Mouse (Mus musculus) neural tube, embryonic 13.5 days (tissue): ENCODE results near the gene Trim75. TPM values are rescaled to one million over a fixed set of nuclear protein-coding genes. Genes with fewer than 3 reads are reported as not detected.
"Not testable (repeated sequence)": the region's sequence is repeated elsewhere in the genome, so short reads cannot be mapped to it uniquely, and the experiment has no call there.

Experiments used
- ATAC-seq: fragments of 200-750 bp; cut with Nextera tagmentation; 2 replicates; pipeline ENCODE4 v1.8.0; 2017; ENCODE audit warnings: low read depth, mild to moderate bottlenecking, moderate TSS enrichment, moderate library complexity
- H3K27ac ChIP-seq: fragments of 300-500 bp; sonication (generic); replicated peaks from 2 replicates; pipeline ENCODE4 v1.5.1; 2015; ENCODE audit warnings: moderate library complexity, mild to moderate bottlenecking, inconsistent platforms
- H3K27me3 ChIP-seq: fragments of 300-500 bp; sonication (generic); 2 replicates; pipeline ENCODE4 v1.6.1; 2015; ENCODE audit warnings: mild to moderate bottlenecking, inconsistent platforms
- H3K36me3 ChIP-seq: fragments of 300-500 bp; sonication (generic); 2 replicates; pipeline ENCODE4 v1.6.1; 2015; ENCODE audit warnings: mild to moderate bottlenecking, inconsistent platforms
- H3K4me1 ChIP-seq: fragments of 300-500 bp; sonication (generic); replicated peaks from 2 replicates; pipeline ENCODE4 v1.6.1; 2015; ENCODE audit warnings: inconsistent platforms
- H3K4me2 ChIP-seq: fragments of 300-500 bp; sonication (generic); 2 replicates; pipeline ENCODE4 v1.6.1; 2015; ENCODE audit warnings: inconsistent platforms, mild to moderate bottlenecking, moderate library complexity
- H3K4me3 ChIP-seq: fragments of 300-500 bp; sonication (generic); 2 replicates; pipeline ENCODE4 v1.5.1; 2015; ENCODE audit warnings: mild to moderate bottlenecking, inconsistent platforms
- H3K9ac ChIP-seq: fragments of 300-500 bp; sonication (generic); 2 replicates; pipeline ENCODE4 v1.6.1; 2015; ENCODE audit warnings: moderate library complexity, mild to moderate bottlenecking, inconsistent platforms
- H3K9me3 ChIP-seq: fragments of 300-500 bp; sonication (generic); 2 replicates; pipeline ENCODE4 v1.6.1; 2016; ENCODE audit warnings: inconsistent platforms
- WGBS: fragments of 180-500 bp; shearing (Covaris S2); methylation state at CpG from one replicate; pipeline ENCODE4 v1.1.7; 2015; 5-methylcytosine and 5-hydroxymethylcytosine counted together
- polyA plus RNA-seq: library from polyadenylated mRNA; unstranded; fragments of >200 nt; fragmentation: Nextera tagmentation; extraction: Ambion mirVana; gene quantifications from 2 replicates; pipeline ENCODE4 v1.2.1, GENCODE M21; 2015

The Trim75 gene
- 0.11 TPM in 1 of 2 replicates, not detected in the other for polyA plus RNA-seq

DNA sequence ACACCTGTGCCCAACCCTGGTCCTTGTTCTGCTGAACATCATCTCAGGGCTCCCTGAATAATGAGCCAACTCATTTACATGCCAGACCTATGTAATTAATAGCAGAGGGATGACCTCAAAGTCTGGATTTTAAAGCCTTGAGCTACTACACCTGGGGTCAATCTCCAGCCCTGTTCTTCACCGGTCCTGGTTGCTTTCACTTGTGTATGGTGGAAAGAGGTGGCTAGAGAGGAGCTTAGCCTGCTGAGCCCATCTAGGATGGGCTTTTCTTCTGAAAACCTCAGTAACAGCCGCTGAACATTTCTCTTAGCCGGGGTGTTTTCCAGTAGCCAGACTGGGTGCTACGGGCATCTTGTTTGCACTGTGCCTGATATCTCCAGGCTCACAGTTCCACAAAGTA lies at the start of gene Trim75:
TSS of gene Trim75 (minus strand) at position 101 of the 400 bp plus-strand sequence.
- H3K27me3 ChIP-seq: no peaks in the 10 kb centered on the region

DNA sequence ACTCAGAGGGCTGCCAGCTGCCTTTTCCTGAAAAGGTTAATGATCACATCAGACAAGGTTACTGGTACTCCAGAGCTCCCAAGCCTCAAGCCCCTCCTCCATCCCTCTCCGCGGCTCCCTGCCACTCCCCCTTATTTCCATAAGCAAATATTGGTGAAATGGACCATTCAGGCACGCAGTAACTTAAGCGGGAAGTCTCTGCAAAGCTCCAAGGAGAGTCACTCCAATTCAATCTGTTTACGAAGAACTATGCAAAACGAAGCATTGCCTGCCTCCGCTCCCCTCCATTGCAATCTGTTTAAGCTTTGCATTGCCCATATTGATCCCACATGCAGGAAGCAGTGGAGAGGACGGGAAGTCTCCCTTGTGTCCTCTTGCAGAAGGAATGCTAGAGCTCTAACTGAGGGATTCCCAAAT lies 49.5 kb upstream of the Trim75 start, which contains the start of gene Apela:
TSS of gene Apela (minus strand) at position 220 of the 417 bp plus-strand sequence.
- Histone ChIP-seq H3K36me3 (no peaks in the 10 kb centered on the region), H3K9ac (peak within 1 kb of the TSS; percentile 49; the same call in 1 of the 2 replicates), H3K4me1 (peaks cover 37% of the 10 kb centered on the region), H3K27ac (no peak within 1 kb of the TSS), H3K27me3 (no peaks in the 10 kb centered on the region), H3K4me2 (peak within 1 kb of the TSS; percentile 59), H3K4me3 (peak within 1 kb of the TSS; percentile 34), H3K9me3 (no peaks in the 10 kb centered on the region)
- ATAC-seq: peak; percentile 70
- WGBS: under 1% methylated on average over 8 of the region's 8 CpGs

More for the DNA sequence above, at the start of gene Trim75:
- H3K4me1 ChIP-seq: no peaks in the 10 kb centered on the region
- H3K4me3 ChIP-seq: no peak within 1 kb of the TSS
- no peaks in the 10 kb centered on the region for H3K9me3 ChIP-seq
- no peaks in the 10 kb centered on the region for H3K36me3 ChIP-seq
- ATAC-seq: no peak
- no peak within 1 kb of the TSS for H3K4me2 ChIP-seq
- H3K9ac ChIP-seq: no peak within 1 kb of the TSS
- 94% methylated on average over 4 of the region's 4 CpGs for WGBS
- H3K27ac ChIP-seq: no peak within 1 kb of the TSS

DNA sequence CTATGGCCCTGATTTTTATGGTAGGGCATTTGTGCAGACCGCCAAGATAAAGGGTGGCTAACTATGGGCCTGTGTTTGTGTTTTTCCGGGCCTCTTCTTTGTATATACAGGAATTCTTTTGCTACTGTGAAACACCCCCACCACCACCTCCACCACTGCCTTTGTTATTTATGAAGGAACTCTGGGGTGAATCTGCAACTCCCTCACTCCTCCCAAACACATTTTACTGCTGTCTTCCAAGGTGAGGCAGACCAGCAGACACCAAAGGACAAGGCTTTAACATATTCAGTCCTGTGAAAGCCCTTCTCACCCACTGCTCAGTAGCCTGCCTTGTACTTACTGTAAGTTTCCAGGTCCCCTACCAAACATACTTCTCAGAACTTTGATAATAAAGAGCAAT lies 46.5 kb upstream of the Trim75 start:
- Histone ChIP-seq H3K27me3 (no peaks in the 10 kb centered on the region), H3K4me1 (peaks cover 37% of the 10 kb centered on the region), H3K4me3 (no peak overlapping the region), H3K9ac (no peak overlapping the region), H3K36me3 (no peaks in the 10 kb centered on the region), H3K4me2 (no peak overlapping the region), H3K9me3 (no peaks in the 10 kb centered on the region), H3K27ac (no peak overlapping the region)
- 9% methylated on average over 2 of the region's 2 CpGs for WGBS
- no peak for ATAC-seq

- Histone ChIP-seq H3K9ac (no peak overlapping the region), H3K9me3 (no peaks in the 10 kb centered on the region), H3K27ac (no peak overlapping the region), H3K27me3 (no peaks in the 10 kb centered on the region), H3K4me2 (no peak overlapping the region), H3K4me1 (peaks cover 37% of the 10 kb centered on the region), H3K4me3 (no peak overlapping the region), H3K36me3 (no peaks in the 10 kb centered on the region)
- WGBS: 82% methylated on average over 13 of the region's 13 CpGs
- ATAC-seq: no peak
Measured at GRCm38 (mm10) chr8:65033056-65033455, 45.4 kb upstream of the Trim75 start.

- H3K9me3 ChIP-seq: no peaks in the 10 kb centered on the region
- ATAC-seq: no peak
- WGBS: 87% methylated on average over 1 of the region's 1 CpGs
- no peaks in the 10 kb centered on the region for H3K36me3 ChIP-seq
- no peak overlapping the region for H3K4me2 ChIP-seq
- H3K9ac ChIP-seq: no peak overlapping the region
- H3K27me3 ChIP-seq: no peaks in the 10 kb centered on the region
- H3K4me1 ChIP-seq: peaks cover 32% of the 10 kb centered on the region
- H3K27ac ChIP-seq: no peak overlapping the region
- H3K4me3 ChIP-seq: no peak overlapping the region
Measured at GRCm38 (mm10) chr8:65032107-65032506, 44.5 kb upstream of the Trim75 start.

- Histone ChIP-seq H3K36me3 (no peaks in the 10 kb centered on the region), H3K27ac (no peak overlapping the region), H3K27me3 (no peaks in the 10 kb centered on the region), H3K9ac (no peak overlapping the region), H3K4me2 (no peak overlapping the region), H3K9me3 (no peaks in the 10 kb centered on the region), H3K4me1 (peaks cover 22% of the 10 kb centered on the region), H3K4me3 (no peak overlapping the region)
- WGBS: 79% methylated on average over 4 of the region's 4 CpGs
- ATAC-seq: no peak
Measured at GRCm38 (mm10) chr8:65030735-65031485, 43.3 kb upstream of the Trim75 start.

DNA sequence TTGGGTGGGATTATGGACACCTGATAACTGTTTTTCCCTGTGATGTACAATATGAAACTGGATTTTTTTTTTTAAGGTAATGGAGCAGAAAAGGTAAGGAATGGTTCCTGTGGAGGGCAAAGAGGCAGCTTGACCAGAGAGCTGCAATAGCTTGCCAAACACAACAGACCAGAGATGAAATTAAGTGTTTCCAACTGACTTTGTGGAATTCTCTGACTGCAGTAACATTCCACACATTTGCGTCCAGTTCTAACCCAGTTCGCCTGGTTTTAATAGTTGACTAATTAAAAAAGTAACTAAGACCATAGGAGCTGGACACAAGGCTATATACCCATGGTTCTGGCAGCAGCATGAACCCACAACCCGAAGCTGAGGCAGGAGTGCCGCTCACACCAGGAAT lies 42.1 kb upstream of the Trim75 start:
- H3K9ac ChIP-seq: no peak overlapping the region
- H3K27me3 ChIP-seq: no peaks in the 10 kb centered on the region
- H3K4me1 ChIP-seq: peaks cover 13% of the 10 kb centered on the region; the same call in 1 of the 2 replicates
- no peaks in the 10 kb centered on the region for H3K9me3 ChIP-seq
- no peak overlapping the region for H3K4me3 ChIP-seq
- H3K4me2 ChIP-seq: no peak overlapping the region
- 87% methylated on average over 4 of the region's 4 CpGs for WGBS
- H3K36me3 ChIP-seq: no peaks in the 10 kb centered on the region
- no peak for ATAC-seq
- no peak overlapping the region for H3K27ac ChIP-seq

DNA sequence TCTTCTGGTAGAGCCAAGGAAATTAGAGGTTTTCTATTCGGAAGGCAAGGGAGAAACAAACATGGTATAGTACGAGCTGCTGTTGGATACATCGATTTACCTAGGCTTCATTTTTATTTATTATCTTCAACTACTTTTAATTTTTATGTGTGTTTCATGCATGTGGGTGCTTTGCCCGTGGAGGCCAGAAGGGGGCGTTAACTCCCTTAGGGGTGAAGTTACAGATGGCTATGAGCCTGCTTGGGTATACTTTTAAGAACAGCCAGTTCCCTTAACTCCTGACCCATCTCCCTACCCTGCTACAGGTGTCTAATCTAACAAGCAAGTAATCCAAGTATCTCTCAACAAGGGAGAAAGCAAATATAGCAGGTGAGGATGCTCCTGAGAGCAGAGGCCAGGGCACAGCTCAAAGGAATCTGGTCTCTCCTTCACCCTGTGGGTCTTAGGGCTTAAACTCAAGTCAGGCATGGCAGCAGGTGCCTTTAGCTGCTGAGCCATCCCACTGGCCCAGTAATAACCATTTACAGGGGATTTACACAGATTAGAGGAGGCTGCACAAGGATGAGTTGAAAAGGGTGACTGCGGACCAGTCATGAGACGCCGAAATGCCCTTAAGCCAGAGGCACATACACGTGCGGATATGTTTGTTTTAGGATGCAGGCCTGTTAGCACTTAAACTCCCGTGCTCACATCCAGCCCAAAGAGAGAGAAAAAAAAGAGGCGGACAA lies 41.5 kb upstream of the Trim75 start:
- Histone ChIP-seq H3K4me2 (no peak overlapping the region), H3K9ac (no peak overlapping the region), H3K36me3 (no peaks in the 10 kb centered on the region), H3K4me1 (0 out of 2 replicates have a peak, but pooled peaks cover 7% of the 10 kb centered on the region), H3K27ac (no peak overlapping the region), H3K9me3 (no peaks in the 10 kb centered on the region), H3K27me3 (no peaks in the 10 kb centered on the region), H3K4me3 (no peak overlapping the region)
- no peak for ATAC-seq
- WGBS: 90% methylated on average over 12 of the region's 12 CpGs

- Histone ChIP-seq H3K4me2 (no peak overlapping the region), H3K36me3 (no peaks in the 10 kb centered on the region), H3K9me3 (no peaks in the 10 kb centered on the region), H3K4me3 (no peak overlapping the region), H3K27ac (no peak overlapping the region), H3K9ac (no peak overlapping the region), H3K27me3 (no peaks in the 10 kb centered on the region), H3K4me1 (no peaks in the 10 kb centered on the region)
- 47% methylated on average over 8 of the region's 8 CpGs for WGBS
- no peak for ATAC-seq
Measured at GRCm38 (mm10) chr8:65022485-65022884, 34.9 kb upstream of the Trim75 start.

GRCm38 (mm10) chr8:65018423-65018822 lies 30.8 kb upstream of the Trim75 start, which contains the start of the genes Trim61 and Trim60:
TSS of gene Trim61 (minus strand) at chr8:65018523.
TSS of gene Trim60 (minus strand) at chr8:65018584.
- H3K9me3 ChIP-seq: no peaks in the 10 kb centered on the region
- H3K4me2 ChIP-seq: no peak within 1 kb of the TSS
- H3K9ac ChIP-seq: no peak within 1 kb of the TSS
- no peak for ATAC-seq
- no peak within 1 kb of the TSS for H3K4me3 ChIP-seq
- H3K36me3 ChIP-seq: no peaks in the 10 kb centered on the region
- WGBS: 90% methylated on average over 8 of the region's 8 CpGs
- no peaks in the 10 kb centered on the region for H3K27me3 ChIP-seq
- no peak within 1 kb of the TSS for H3K27ac ChIP-seq
- no peaks in the 10 kb centered on the region for H3K4me1 ChIP-seq

DNA sequence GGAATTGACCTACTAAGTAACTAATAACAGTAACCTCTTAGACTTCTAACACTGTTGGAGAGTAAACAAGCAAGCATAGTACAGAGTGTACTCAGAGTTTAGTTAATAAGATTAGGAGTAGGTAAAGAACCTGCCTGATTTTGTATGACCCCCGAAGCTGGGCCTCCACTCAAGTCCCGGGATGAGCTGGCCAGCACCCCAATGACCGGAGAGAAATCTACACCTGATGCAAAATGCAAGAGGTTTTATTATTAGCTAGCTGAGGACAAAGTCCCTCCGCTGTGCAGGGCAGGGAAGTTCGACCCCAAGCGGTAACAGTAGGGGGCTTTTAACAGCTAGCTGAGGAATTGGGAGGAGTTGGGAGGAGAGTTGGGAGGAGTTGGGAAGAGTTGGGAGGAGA lies 20.0 kb upstream of the Trim75 start:
- not testable (repeated sequence) for ATAC-seq, H3K4me2 ChIP-seq

DNA sequence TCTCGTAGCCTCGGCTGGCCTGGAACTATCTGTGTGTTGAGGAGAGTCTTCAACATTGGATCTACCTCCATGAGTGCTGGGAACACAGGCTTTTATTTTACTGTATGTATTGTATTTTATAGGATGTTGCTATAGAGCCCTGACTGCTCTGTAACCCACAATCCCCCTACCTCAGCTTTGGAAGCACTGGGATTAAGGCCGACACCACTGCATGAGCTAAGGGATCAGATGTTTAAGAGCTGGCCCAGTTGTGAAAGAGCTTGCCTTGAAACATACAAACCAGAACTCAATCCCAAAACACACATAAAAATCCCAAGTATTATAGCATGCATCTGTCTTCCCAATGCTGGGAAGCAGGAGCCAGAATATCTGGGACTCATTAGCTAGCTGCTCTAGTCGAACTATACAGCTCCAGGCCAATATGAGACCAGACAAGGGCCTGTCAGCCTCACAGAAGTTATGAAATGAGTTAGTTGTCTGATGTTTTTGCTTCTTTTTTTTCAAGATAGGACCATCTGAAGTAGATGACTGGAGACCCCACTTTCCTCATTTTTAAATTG lies 11.3 kb upstream of the Trim75 start:
- H3K4me3 ChIP-seq: no peak overlapping the region
- no peak overlapping the region for H3K9ac ChIP-seq
- WGBS: 85% methylated on average over 4 of the region's 4 CpGs

More for the DNA sequence above, 20.0 kb upstream of the Trim75 start:
- not testable (repeated sequence) for H3K27ac ChIP-seq, H3K27me3 ChIP-seq, H3K4me3 ChIP-seq, H3K9me3 ChIP-seq, H3K9ac ChIP-seq, H3K36me3 ChIP-seq, H3K4me1 ChIP-seq
- 75% methylated on average over 6 of the region's 6 CpGs for WGBS

More for the DNA sequence above, 11.3 kb upstream of the Trim75 start:
- ATAC-seq: no peak
- H3K27ac ChIP-seq: no peak overlapping the region
- H3K4me2 ChIP-seq: no peak overlapping the region
- no peaks in the 10 kb centered on the region for H3K4me1 ChIP-seq
- no peaks in the 10 kb centered on the region for H3K36me3 ChIP-seq
- no peaks in the 10 kb centered on the region for H3K27me3 ChIP-seq
- no peaks in the 10 kb centered on the region for H3K9me3 ChIP-seq
